Mouse (Mus musculus) frontal cortex, adult 2 months (tissue): ENCODE measurements around the gene Hdac1. TPM values are rescaled to one million over a fixed set of nuclear protein-coding genes. Genes with fewer than 3 reads are reported as not detected.
"Not testable (repeated sequence)": the region's sequence is repeated elsewhere in the genome, so short reads cannot be mapped to it uniquely, and the experiment has no call there.

ENCODE experiments used
- DNase-seq, 2 experiments: peaks; one replicate each; pipeline ENCODE4 v3.0.0; 2022; ENCODE audit warnings: low spot score in 1 of 2; ENCODE audit errors: extremely low spot score in 1 of 2
- polyA plus RNA-seq: library from polyadenylated mRNA; depleted of rRNA; stranded (reverse); fragments of >200 nt; gene quantifications from 2 replicates; pipeline ENCODE4 v1.2.3, GENCODE M21; 2012

The Hdac1 gene
- polyA plus RNA-seq, 1 experiment = 70.6 TPM

- no peak for DNase-seq
These were observed 18.7 kb upstream of the Hdac1 start for GRCm38 (mm10) chr4:129561184-129561583.

- DNase-seq = no peak
These were observed 15.9 kb upstream of the Hdac1 start for GRCm38 (mm10) chr4:129558321-129558955.

- DNase-seq = no peak
These were observed 14.8 kb upstream of the Hdac1 start for GRCm38 (mm10) chr4:129557256-129557808.

DNA sequence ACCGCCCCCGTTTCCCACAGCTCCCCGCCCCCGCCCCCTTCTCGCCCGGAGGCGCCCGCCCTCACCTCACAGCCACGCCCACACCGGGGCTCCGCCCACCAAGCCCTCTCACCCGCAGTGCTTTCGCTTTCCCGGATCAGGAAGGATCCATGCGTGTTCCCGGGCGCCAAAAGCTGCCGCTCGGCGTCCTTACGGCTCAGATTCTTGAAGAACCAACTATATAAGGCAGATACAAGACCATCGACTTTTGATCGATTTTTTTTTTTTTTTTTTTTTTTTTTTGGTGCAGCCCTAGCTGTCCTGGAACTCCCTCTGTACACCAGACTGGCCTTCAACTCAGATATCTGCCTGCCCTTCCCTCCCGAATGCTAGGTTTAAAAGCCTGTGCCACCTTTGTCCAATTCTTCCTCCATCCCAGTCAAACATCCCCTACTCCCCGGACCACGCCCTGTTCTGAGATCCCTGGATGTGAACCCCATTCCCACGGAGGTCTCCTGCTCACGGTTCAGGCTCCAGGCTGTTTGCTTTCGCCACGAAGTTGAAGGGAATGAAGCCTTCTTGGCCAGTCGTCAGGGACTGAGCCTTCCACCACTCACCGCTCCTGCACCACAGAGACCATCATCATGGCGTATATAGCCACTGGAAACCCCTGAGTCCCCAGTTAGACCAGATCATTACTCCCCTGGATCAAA lies 14.2 kb upstream of the Hdac1 start:
- peak; percentile 41 to 83 for DNase-seq

DNA sequence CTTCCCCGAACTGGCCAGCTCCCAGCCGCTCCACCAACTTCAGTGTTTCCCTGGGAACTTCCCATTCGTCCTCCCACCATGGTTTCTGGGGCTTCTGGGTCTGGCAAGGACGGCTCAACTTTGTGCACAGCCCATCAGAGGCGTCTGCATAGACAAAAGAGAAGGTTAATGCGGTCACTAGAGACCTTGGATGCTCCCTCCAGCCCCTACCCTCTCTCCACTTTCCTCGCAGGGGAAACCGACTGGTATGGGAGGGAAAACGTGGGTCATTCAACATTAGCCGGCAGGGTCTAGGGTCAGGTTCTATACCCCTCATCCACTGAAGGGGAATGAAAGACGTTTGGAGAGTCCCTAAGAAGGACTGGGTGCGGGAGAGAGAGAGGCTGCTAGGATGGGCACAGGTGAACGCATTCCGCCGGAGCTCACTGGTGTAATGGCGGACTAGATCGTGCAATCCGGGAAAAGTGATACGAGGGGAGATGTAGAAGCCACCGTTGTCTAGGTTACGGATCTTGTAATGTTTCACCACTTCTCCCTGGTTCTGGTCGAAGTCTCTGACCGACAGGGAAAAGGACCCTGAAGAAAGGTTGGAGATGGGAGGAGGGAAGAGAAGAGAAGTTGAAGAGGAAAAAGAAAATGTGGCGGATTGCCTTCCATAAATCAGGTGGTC lies 13.5 kb upstream of the Hdac1 start:
- no peak for DNase-seq

DNA sequence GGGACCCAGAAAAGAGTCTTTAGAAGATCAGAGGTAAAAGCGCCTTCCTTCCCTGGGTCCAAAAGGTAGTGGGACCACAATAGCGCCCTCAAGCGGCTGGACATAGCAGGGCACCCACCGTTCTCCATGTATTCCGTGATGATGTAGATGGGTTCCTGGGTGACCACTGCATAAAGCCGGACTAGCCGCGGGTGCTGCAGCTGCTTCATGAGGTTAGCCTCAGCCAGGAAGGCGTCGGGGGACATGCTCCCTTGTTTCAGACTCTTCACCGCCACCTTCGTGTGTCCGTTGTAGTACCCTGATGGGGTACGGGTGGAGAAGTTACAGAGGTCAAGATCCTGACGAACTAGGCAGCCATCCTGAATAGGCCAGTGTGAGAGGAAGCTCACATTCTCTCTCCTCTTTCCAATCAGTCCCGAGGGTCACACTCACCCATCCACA lies 12.9 kb upstream of the Hdac1 start:
- DNase-seq = peak in 1 of 2 experiments; percentile 57

- DNase-seq = not testable (repeated sequence)
These were observed 12.0 kb upstream of the Hdac1 start for GRCm38 (mm10) chr4:129554512-129554911.

DNA sequence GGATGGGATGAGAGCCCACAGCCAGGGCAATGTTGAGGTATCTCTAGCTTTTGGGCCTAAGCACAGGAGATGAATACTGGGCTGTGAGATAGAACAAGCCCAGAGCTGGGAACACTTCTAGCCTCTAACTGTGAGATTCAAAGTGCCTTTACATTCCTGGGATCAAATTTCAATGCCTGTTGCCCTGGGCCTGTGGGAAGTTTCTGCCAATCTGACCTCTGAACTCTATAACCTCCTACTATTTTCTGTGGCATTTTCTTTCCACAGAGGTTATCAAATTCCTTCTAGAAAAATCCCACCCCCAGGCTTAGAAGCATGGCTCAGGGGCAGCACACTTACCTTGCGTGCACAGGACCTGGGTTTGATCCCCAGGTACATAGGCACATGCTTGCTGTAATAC lies 7.8 kb upstream of the Hdac1 start:
- no peak for DNase-seq

DNA sequence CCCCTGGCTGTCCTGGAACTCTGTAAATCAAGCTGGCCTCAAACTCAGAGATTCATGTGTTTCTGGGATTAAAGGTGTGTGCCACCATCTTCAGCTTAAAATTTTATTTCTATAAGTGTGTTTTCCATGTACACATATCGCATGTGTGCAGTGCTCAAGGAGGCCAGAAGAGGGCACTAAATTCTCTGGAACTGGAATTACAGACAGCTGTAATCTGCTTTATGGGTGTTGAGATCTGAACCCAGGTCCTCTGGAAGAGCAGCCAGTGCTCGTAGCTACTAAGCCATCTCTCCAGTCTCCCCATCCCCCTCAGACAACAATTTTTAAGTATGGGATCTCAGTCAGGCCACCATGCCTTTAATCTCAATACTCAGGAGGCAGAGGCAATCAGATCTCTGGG lies 6.8 kb upstream of the Hdac1 start:
- DNase-seq = peak in 1 of 2 experiments; percentile 30

GRCm38 (mm10) chr4:129547631-129548030 lies 5.1 kb upstream of the Hdac1 start:
- not testable (repeated sequence) for DNase-seq

- DNase-seq = no peak
These were observed 1.6 kb upstream of the Hdac1 start for GRCm38 (mm10) chr4:129544106-129544505.

DNA sequence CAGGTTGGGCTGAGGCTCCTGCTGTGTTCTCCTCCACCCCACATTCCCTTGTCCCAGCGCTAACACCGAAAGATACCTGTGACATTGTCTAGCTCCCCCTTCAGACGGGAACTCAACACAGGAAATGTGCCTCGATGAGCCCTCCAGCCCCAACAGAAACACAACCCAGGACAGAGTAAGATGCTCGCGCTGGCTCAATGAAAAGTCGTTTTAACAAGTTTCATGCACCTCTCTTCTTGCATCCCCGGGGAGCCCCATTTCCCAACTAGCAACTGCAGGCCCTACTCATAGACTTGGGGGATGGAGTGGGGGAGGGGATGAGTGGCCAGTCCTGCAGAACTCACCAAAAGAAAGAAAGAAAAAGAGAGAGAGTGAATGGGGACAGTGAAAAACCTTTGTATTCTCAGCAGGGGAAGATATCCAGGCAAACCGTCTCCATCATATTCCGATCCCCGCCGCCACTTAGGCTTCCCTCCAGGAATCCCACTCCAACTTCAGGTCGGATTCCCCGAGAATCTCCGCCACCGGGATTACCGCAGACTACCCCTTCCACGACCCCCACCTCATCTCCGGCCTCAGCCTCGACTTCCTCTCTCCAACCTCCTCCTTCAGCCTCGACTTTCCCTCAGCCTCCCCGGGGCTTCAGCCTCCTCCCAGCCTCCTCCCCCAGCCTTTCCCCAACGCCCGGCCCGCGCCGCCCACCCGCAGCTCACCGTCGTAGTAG lies 483 bp downstream of the Hdac1 start:
- peak in 1 of 2 experiments; percentile 17 for DNase-seq

GRCm38 (mm10) chr4:129540012-129540411 lies 2.5 kb downstream of the Hdac1 start:
- DNase-seq = no peak

- not testable (repeated sequence) for DNase-seq
These were observed 13.6 kb downstream of the Hdac1 start for GRCm38 (mm10) chr4:129528901-129529300.

DNA sequence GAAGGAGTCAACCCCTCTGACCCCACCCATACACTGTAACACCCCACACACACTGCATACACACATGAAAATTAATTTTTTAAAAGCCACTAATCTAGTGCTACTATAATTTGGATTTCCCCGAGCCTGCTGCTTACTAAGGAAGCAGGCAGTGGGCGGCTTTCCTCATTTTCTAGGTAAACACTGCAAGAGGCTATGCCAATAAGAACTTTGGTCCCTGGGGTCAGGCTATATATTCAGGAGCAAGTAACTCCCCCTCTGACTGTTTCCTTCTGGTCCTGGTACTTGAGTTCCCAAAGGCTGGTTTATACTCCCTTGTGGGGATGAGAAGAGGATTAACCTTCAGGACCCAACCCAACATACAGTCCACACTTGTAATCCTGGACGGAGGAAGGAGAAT lies 16.6 kb downstream of the Hdac1 start:
- DNase-seq = no peak

DNA sequence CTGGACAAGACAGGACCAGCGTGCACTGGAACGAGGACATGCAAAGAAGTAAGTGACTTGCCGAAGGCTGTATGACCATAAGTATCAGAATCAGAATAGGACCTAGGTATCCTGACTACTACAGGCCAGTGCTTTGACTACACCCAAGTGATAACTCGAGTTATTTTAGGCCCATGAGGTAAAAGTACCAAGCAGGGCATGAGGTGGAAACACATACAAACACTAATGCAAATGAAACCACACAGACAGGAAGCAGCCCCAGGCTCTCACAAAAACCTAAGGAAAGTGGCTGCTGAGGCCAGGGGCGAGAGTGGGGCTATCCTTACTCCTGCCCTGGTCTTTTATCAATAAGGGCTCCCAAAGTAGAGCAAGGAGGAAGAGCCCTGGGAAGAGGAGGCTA lies 17.2 kb downstream of the Hdac1 start:
- DNase-seq = no peak

GRCm38 (mm10) chr4:129518519-129518918 lies 24.0 kb downstream of the Hdac1 start:
- DNase-seq = no peak

- no peak for DNase-seq
These were observed 25.6 kb downstream of the Hdac1 start for GRCm38 (mm10) chr4:129516925-129517324.

- DNase-seq = peak in 1 of 2 experiments; percentile 34
These were observed 28.1 kb downstream of the Hdac1 start for GRCm38 (mm10) chr4:129514300-129514898.

GRCm38 (mm10) chr4:129513891-129514290 lies 28.6 kb downstream of the Hdac1 start:
- no peak for DNase-seq
